Mouse (Mus musculus) liver, embryonic 12.5 days (tissue): ENCODE measurements around the gene Ets1. TPM values are rescaled to one million over a fixed set of nuclear protein-coding genes. Genes with fewer than 3 reads are reported as not detected.

Experiments
- ATAC-seq: fragments of 200-750 bp; cut with Nextera tagmentation; 2 replicates; pipeline ENCODE4 v1.8.0; 2017; ENCODE audit warnings: moderate number of reproducible peaks, mild to moderate bottlenecking, moderate library complexity
- H3K27ac ChIP-seq: fragments of 300-500 bp; sonication (generic); 2 replicates; pipeline ENCODE4 v1.5.1; 2016; ENCODE audit warnings: mild to moderate bottlenecking
- H3K27me3 ChIP-seq: fragments of 300-500 bp; sonication (generic); replicated peaks from 2 replicates; pipeline ENCODE4 v1.6.1; 2016; ENCODE audit warnings: mild to moderate bottlenecking, moderate library complexity
- H3K36me3 ChIP-seq: fragments of 300-500 bp; sonication (generic); 2 replicates; pipeline ENCODE4 v1.6.1; 2016; ENCODE audit warnings: mild to moderate bottlenecking, moderate library complexity
- H3K4me1 ChIP-seq: fragments of 300-500 bp; sonication (generic); 2 replicates; pipeline ENCODE4 v1.6.1; 2016
- H3K4me2 ChIP-seq: fragments of 300-500 bp; sonication (generic); 2 replicates; pipeline ENCODE4 v1.6.1; 2016; ENCODE audit warnings: mild to moderate bottlenecking, moderate library complexity
- H3K4me3 ChIP-seq: fragments of 300-500 bp; sonication (generic); 2 replicates; pipeline ENCODE4 v1.5.1; 2016; ENCODE audit warnings: mild to moderate bottlenecking, moderate library complexity
- H3K9ac ChIP-seq: fragments of 300-500 bp; sonication (generic); 2 replicates; pipeline ENCODE4 v1.6.1; 2016; ENCODE audit warnings: mild to moderate bottlenecking, moderate library complexity
- H3K9me3 ChIP-seq: fragments of 300-500 bp; sonication (generic); replicated peaks from 2 replicates; pipeline ENCODE4 v1.6.1; 2016; ENCODE audit warnings: mild to moderate bottlenecking, moderate library complexity
- WGBS: fragments of 180-500 bp; shearing (Covaris S2); methylation state at CpG from one replicate; pipeline ENCODE4 v1.1.7; 2016; ENCODE audit not compliant: insufficient replicate concordance; 5-methylcytosine and 5-hydroxymethylcytosine counted together
- polyA plus RNA-seq: library from polyadenylated mRNA; unstranded; fragments of >200 nt; fragmentation: Nextera tagmentation; extraction: Ambion mirVana; gene quantifications from 2 replicates; pipeline ENCODE4 v1.2.1, GENCODE M21; 2016

Gene Ets1
- polyA plus RNA-seq, 1 experiment from 2014 or later: 24.2 TPM

DNA sequence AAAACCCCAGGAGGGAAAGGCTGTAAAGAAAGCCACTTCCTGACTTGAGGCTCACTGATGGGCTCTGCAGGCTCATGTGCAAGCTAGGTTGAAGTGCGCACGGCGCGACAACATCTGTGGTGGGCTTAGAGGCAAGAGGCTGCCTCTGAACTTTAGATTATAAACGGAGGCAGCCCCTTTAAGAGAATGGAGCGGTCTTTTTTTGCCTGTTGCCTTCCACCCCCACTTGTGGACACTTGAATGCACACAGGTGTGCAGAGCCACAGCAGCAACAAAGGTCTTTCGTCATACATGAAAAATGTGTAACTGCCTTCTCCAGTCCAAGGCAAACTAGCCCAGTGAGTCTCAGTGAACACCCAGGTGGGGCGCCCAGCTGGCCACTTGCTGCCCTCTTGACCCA is 110.0 kb downstream of the Ets1 start:
- no peaks in the 10 kb centered on the region for H3K36me3 ChIP-seq
- no peak overlapping the region for H3K4me3 ChIP-seq
- no peaks in the 10 kb centered on the region for H3K9me3 ChIP-seq
- H3K9ac ChIP-seq: no peak overlapping the region
- no peaks in the 10 kb centered on the region; the same call in 1 of the 2 replicates for H3K27me3 ChIP-seq
- 63% methylated on average over 8 of the region's 8 CpGs for WGBS
- no peak for ATAC-seq
- no peaks in the 10 kb centered on the region for H3K4me1 ChIP-seq
- H3K4me2 ChIP-seq: no peak overlapping the region
- H3K27ac ChIP-seq: no peak overlapping the region

DNA sequence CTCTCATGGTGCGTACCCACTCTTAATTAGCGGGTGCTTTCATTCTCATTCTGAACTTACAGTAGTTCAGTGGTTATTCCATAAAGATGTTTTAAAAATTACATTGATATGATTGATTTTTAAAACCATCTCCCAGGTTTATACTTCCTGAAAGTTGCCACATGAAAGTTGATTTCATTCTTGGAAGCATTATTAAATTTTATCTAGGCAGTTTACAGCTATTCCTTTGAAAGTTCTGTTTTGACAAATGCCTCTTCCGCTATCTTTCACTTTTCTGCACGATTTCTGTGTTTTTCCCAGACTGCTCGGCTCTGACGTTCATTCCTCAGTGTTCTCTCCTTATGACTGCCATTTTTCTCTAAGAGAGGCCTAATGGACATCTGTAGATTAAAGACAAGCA is 110.6 kb downstream of the Ets1 start:
- H3K9ac ChIP-seq: no peak overlapping the region
- H3K9me3 ChIP-seq: no peaks in the 10 kb centered on the region
- H3K4me2 ChIP-seq: no peak overlapping the region
- no peaks in the 10 kb centered on the region for H3K36me3 ChIP-seq
- H3K4me1 ChIP-seq: no peaks in the 10 kb centered on the region
- H3K27ac ChIP-seq: no peak overlapping the region
- H3K4me3 ChIP-seq: no peak overlapping the region
- 64% methylated on average over 6 of the region's 6 CpGs for WGBS
- H3K27me3 ChIP-seq: no peaks in the 10 kb centered on the region; the same call in 1 of the 2 replicates
- ATAC-seq: no peak

DNA sequence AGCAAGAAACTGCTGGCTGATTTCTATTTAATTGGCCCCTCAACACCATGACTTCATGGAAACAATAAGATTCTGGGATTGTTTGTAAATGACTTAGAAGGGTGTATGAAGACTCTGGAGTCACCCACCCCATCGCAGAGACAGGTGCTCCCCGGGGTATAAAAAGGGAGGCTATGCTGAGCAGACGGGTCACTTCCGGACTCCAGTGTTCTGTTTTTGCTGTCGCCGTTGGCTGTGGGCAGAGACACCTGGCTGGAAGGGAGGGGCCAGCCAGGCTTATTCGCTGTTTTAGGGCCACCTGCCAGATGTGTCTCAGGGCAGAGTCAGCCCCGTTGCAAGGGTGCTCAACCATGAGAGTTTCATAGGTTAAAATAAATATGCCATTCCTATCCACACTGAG is 111.6 kb downstream of the Ets1 start:
- Histone ChIP-seq H3K4me1 (no peaks in the 10 kb centered on the region), H3K9me3 (no peaks in the 10 kb centered on the region), H3K4me2 (no peak overlapping the region), H3K36me3 (no peaks in the 10 kb centered on the region), H3K27ac (no peak overlapping the region), H3K4me3 (no peak overlapping the region), H3K9ac (no peak overlapping the region), H3K27me3 (no peaks in the 10 kb centered on the region; the same call in 1 of the 2 replicates)
- ATAC-seq: no peak
- 72% methylated on average over 8 of the region's 8 CpGs for WGBS

DNA sequence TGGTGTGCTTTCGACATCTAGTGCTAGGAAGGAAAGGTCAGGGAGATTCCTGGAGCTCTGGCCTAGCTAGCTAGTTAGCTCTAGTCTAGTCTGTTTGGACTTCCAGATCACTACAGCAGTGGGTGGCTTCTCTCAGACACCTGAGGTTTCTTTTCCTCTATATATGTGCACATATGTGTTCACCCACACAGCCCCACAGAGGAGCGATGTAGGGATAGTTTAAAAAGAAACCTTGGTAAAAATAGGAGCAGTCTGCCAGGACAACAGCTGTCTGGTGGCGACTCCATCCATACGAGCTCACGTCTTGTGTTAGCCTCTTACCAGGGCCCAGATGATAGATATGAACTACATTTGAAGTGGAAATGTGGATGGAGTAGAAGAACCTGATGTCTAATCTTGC is 112.5 kb downstream of the Ets1 start:
- Histone ChIP-seq H3K4me2 (no peak overlapping the region), H3K27me3 (no peaks in the 10 kb centered on the region; the same call in 1 of the 2 replicates), H3K4me3 (no peak overlapping the region), H3K9ac (no peak overlapping the region), H3K4me1 (no peaks in the 10 kb centered on the region), H3K36me3 (no peaks in the 10 kb centered on the region), H3K9me3 (no peaks in the 10 kb centered on the region), H3K27ac (no peak overlapping the region)
- ATAC-seq: no peak
- 81% methylated on average over 5 of the region's 5 CpGs for WGBS

DNA sequence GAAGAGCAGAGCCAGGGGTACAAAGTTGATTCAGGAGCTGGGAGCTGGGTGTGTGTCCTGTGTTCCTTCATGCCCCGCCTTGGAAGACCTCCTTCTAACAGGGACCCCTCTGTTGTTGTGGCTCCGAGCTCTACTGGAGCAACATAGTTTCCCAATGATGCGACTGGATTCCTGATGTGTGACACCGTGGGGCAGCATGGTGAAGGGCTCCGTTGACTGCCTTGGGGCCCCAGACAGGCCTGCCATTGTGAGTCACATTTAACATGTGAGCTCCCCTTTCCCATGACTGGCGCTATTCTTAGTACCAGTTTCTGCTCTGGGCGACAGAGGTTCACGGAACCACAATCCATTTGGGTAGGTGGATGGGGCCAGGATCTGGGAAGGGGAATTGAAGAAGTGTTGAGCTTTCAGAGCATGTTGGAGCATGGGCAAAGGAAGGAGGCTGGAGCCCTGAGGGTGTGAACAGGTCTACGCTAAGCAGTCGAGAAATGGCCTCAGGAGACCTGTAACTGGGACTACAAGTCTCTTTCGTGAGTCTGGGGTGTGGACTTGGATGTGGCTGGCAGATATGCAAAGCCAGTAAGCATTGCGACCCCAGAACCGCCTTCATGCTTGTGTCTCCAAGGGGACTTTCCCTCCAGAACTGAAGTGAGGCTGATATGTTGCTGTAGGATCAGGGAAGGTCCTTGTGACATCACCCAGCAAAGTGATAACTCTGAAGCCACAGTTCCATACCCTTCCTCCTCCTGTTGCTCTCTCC is 113.9 kb downstream of the Ets1 start:
- Histone ChIP-seq H3K27me3 (no peaks in the 10 kb centered on the region; the same call in 1 of the 2 replicates), H3K27ac (no peak overlapping the region), H3K9me3 (no peaks in the 10 kb centered on the region), H3K4me3 (no peak overlapping the region), H3K36me3 (0 out of 2 replicates have a peak, but pooled peaks cover 3% of the 10 kb centered on the region), H3K9ac (no peak overlapping the region), H3K4me2 (no peak overlapping the region), H3K4me1 (no peaks in the 10 kb centered on the region)
- WGBS: 70% methylated on average over 13 of the region's 13 CpGs
- no peak for ATAC-seq

DNA sequence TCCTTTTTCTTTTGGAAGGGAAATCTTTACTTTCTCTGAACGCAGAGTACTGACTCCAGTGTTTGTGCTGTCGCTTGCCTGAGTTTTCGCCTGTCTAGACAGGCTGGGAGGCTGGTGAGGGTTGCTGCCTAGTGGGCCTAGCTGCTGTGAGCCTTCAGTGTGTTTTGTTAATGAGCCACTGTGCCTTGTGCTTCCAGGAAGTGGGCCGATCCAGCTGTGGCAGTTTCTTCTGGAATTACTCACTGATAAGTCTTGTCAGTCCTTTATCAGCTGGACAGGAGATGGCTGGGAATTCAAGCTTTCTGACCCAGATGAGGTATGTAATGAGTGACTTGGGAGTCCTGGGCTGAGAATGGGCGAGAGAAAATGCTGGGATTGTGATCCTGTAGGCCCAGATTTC is 116.6 kb downstream of the Ets1 start:
- no peaks in the 10 kb centered on the region for H3K4me1 ChIP-seq
- H3K9me3 ChIP-seq: no peaks in the 10 kb centered on the region
- ATAC-seq: no peak
- H3K36me3 ChIP-seq: peaks cover 3% of the 10 kb centered on the region; the same call in 1 of the 2 replicates
- no peak overlapping the region for H3K4me3 ChIP-seq
- 54% methylated on average over 5 of the region's 5 CpGs for WGBS
- H3K9ac ChIP-seq: no peak overlapping the region
- H3K4me2 ChIP-seq: no peak overlapping the region
- no peaks in the 10 kb centered on the region for H3K27me3 ChIP-seq
- no peak overlapping the region; the same call in 1 of the 2 replicates for H3K27ac ChIP-seq

DNA sequence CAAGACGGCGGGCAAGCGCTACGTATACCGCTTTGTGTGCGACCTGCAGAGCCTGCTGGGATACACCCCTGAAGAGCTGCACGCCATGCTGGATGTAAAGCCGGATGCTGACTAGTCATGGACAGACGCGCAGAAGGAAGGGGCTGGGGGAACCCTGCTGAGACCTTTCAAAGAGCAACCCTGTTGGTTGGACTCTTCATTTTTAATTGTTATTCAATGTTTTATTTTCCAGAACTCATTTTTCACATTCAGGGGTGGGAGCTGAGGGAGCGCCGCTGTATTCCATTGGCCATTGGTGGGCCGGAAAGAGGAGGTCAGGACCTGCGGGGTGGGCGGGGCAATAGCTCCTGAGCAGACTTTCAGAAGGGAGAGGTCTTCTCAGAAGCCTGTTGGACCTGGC is 118.3 kb downstream of the Ets1 start:
- Histone ChIP-seq H3K9me3 (no peaks in the 10 kb centered on the region), H3K9ac (no peak overlapping the region), H3K36me3 (peaks cover 3% of the 10 kb centered on the region; the same call in 1 of the 2 replicates), H3K27me3 (no peaks in the 10 kb centered on the region), H3K4me1 (no peaks in the 10 kb centered on the region), H3K27ac (no peak overlapping the region), H3K4me2 (no peak overlapping the region), H3K4me3 (no peak overlapping the region)
- WGBS: 80% methylated on average over 15 of the region's 15 CpGs
- no peak for ATAC-seq

DNA sequence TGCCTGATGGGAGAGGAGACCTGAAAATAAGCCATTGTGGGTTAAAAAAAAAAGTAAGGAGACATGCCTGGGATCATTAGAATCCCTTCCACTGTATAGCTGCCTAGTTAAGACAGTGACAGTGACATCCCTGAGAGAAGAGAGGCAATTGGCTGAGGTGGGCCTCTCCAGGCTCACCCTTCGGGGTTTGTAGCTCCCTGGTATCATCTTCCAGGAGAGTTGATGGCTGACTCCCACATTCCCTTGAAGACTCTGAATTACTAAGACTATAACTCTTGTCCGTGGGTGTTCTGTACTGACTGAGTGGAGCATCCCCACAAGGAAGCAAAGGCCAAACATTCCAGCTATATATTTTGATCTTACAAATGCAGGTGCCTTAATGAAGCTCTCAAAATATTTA is 120.0 kb downstream of the Ets1 start:
- no peak overlapping the region for H3K4me3 ChIP-seq
- H3K27ac ChIP-seq: no peak overlapping the region
- WGBS: 66% methylated on average over 2 of the region's 2 CpGs
- no peaks in the 10 kb centered on the region for H3K27me3 ChIP-seq
- no peaks in the 10 kb centered on the region for H3K4me1 ChIP-seq
- no peak overlapping the region for H3K9ac ChIP-seq
- peaks cover 3% of the 10 kb centered on the region; the same call in 1 of the 2 replicates for H3K36me3 ChIP-seq
- no peak overlapping the region for H3K4me2 ChIP-seq
- no peaks in the 10 kb centered on the region for H3K9me3 ChIP-seq
- no peak for ATAC-seq

DNA sequence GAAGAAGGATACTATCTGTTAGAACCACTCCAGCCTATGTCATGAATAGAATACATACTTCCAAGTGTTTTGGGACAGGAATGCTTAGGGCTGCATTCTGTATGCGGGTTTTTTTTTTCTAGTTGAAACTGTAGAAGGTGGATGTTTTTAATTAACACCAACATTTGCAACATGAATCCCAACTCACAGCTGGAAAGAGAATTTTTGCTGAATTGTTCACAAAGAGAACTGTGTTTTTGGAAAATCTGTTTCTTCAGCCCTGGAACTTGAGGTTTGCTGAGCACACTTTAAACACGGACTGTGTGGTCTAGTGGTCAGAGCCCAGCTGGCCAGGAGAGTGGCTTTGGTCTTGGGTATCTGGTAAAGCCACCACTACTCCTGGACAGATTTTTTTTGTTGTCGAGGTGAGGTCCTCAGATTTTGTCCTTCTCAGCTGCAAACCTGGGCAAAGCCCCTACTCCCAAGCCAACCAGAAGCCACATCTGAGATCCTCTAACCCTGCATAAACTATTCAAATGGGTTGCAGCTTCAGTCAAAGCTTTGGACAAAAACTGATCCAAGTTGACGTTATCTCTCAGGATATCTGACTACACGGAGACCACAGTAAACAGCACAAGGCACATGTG is 122.4 kb downstream of the Ets1 start:
- H3K4me2 ChIP-seq: no peak overlapping the region
- H3K9me3 ChIP-seq: no peaks in the 10 kb centered on the region
- no peak overlapping the region for H3K4me3 ChIP-seq
- no peaks in the 10 kb centered on the region for H3K4me1 ChIP-seq
- no peak for ATAC-seq
- no peak overlapping the region for H3K27ac ChIP-seq
- peaks cover 3% of the 10 kb centered on the region; the same call in 1 of the 2 replicates for H3K36me3 ChIP-seq
- 56% methylated on average over 5 of the region's 5 CpGs for WGBS
- no peak overlapping the region for H3K9ac ChIP-seq
- H3K27me3 ChIP-seq: no peaks in the 10 kb centered on the region

DNA sequence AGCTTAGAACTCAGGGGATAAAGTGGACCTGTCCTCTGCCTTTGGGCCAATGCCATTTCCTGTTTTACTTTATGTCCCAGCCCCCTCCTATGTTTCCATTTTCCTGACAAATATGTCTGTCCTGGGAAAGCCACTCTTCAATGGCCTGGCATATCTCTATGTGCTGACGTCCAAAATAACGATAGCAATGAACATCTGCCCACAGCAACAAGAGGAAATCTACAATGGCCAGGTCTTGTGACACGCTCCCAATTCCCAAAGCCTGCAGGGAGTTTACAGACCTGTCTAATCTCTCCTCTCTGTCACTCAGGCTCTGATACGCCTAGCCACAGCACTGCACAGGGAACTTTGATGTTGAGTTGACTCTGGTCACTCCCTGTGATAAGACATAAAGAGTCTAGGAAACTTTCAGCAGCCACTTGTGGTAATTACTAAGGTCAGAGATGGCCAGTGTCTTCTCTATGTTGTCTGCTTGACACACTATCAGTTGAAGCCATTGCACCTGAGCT is 124.7 kb downstream of the Ets1 start:
- 28% methylated on average over 4 of the region's 4 CpGs for WGBS
- ATAC-seq: no peak
- Histone ChIP-seq H3K36me3 (no peaks in the 10 kb centered on the region), H3K4me3 (no peak overlapping the region), H3K9ac (no peak overlapping the region), H3K4me1 (no peaks in the 10 kb centered on the region), H3K9me3 (no peaks in the 10 kb centered on the region), H3K4me2 (no peak overlapping the region), H3K27me3 (no peaks in the 10 kb centered on the region), H3K27ac (no peak overlapping the region)

DNA sequence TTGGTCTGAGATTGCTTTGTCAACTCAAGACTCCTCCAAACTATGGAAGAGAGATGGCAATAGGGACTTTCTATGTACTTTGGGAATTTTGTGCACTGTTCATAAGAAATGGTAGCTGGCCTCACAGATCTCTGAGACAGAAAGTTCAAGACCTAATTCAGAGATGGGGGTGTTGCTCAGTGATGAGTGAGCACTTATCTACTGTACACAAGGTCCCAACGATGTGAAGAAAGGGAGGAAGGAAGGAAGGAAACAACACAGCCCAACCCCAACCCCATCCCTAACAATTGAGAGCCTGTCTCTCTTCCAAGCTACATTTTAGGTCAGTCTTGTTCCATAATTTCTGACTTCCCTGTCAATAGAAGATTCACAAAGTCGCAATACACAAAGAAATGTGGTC is 125.3 kb downstream of the Ets1 start:
- Histone ChIP-seq H3K4me3 (no peak overlapping the region), H3K4me2 (no peak overlapping the region), H3K27me3 (no peaks in the 10 kb centered on the region), H3K9ac (no peak overlapping the region), H3K36me3 (no peaks in the 10 kb centered on the region), H3K27ac (no peak overlapping the region), H3K4me1 (no peaks in the 10 kb centered on the region), H3K9me3 (no peaks in the 10 kb centered on the region)
- no peak for ATAC-seq
- WGBS: 39% methylated on average over 2 of the region's 2 CpGs

DNA sequence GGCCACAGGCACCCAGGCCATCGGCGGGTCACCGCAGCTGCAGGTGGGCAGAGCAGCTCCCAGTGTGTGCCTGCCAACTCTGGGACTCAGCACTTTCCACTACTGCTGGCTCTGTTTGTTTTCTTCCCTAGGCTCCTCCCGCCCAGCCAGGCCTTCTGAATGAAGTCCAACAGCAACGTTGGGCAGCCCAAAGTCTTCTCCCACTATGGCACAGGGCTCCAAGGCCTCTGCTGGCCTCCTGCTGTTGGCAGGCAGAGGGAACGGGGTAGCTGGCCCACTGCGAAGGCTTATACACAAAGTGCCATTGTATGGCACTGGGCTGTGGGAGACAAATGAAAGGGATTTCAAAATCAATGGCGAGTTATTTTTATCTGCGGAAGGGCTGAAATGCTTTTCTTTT is 128.4 kb downstream of the Ets1 start:
- Histone ChIP-seq H3K9me3 (no peaks in the 10 kb centered on the region), H3K9ac (no peak overlapping the region), H3K4me1 (no peaks in the 10 kb centered on the region), H3K27me3 (no peaks in the 10 kb centered on the region), H3K36me3 (no peaks in the 10 kb centered on the region), H3K4me2 (no peak overlapping the region), H3K4me3 (no peak overlapping the region), H3K27ac (no peak overlapping the region)
- WGBS: 68% methylated on average over 9 of the region's 9 CpGs
- no peak for ATAC-seq
